Mouse (Mus musculus): ENCODE results near the gene Rtel1. TPM values are rescaled to one million over a fixed set of nuclear protein-coding genes. Genes with fewer than 3 reads are reported as not detected.

The Rtel1 gene
- 10 to 100 TPM; 24.7 to 26.6 TPM for total RNA-seq (2023)

GRCm38 (mm10) chr2:181319248-181320102 is at the start of gene Rtel1:
Gene Rtel1 (plus strand): TSS chr2:181319739.

GRCm38 (mm10) chr2:181287958-181288350 is 31.6 kb upstream of the Rtel1 start, which contains the start of gene Gmeb2:
Gene Gmeb2 (minus strand): TSS chr2:181288035.

GRCm38 (mm10) chr2:181314080-181314810 is 5.3 kb upstream of the Rtel1 start, which contains the start of gene Stmn3:
Gene Stmn3 (minus strand): TSS chr2:181314500.

DNA sequence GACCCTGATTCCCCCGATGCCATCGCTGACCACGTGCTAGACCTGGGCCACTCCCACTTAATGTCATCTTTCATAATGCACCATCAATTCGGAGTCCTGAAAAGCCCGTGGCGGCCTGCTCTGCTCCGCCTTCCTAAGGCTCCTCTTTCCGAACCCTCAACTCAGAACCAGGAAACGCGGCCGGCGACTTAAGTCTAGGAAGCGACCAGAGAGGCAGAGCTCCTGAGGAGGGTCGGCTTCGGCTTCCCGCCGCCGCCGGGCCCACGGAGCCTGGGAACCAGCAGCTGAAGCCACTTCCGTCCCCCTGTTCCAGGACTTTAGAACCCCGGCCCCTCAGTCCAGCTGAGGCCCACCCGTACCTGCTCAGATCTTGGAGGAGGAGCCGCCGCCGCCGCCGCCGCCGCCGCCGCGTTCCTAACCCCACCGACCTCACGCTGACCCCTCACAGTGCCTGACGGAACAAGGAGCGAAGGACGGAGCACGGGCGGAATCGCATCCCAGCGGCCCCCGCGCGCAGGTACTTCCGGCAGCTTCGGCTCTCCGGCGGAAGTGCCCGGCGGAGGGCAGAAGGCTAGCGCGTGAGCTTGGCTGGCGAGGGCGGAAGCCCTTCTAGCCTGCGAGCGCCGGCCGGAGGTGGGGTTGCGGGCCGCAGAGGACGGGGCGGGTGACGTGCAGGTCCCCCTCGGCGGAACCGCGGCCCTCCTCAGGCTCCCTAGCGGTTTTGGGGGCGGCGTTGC is 45.5 kb downstream of the Rtel1 start, which contains the start of the genes Zgpat and Arfrp1:
Gene Zgpat, plus strand, starts transcription at position 69 of the 737 bp plus-strand sequence.
Gene Arfrp1, minus strand, starts transcription at position 545 of the 737 bp plus-strand sequence.

GRCm38 (mm10) chr2:181379778-181380177 is 60.2 kb downstream of the Rtel1 start, which contains the start of gene Lime1:
Gene Lime1 (plus strand): TSS chr2:181380078.

Other genes with a start within 250 kb of the Rtel1 start
- gene Kcnq2, start 184.4 kb upstream of the Rtel1 start, total RNA-seq (2023): not detected
- not detected for gene Eef1a2, start 162.7 kb upstream of the Rtel1 start, total RNA-seq (2023)
- gene Ppdpf, start 132.5 kb upstream of the Rtel1 start, total RNA-seq (2023): 10 to 100 TPM; 61.3 to 68.4 TPM
- gene Ptk6, start 117.0 kb upstream of the Rtel1 start, total RNA-seq (2023): under 1 TPM in 1 of 2 experiments, not detected in 1; 0.34 TPM
- gene Srms, start 106.6 kb upstream of the Rtel1 start, total RNA-seq (2023): not detected
- gene Fndc11, start 99.7 kb upstream of the Rtel1 start, total RNA-seq (2023): not detected
- 10 to 100 TPM; 57.6 to 57.7 TPM for gene Helz2, start 77.7 kb upstream of the Rtel1 start, total RNA-seq (2023)
- 10 to 100 TPM; 26.5 to 28.5 TPM for gene Gmeb2, start 31.7 kb upstream of the Rtel1 start, total RNA-seq (2023)
- not detected for gene Stmn3, start 5.2 kb upstream of the Rtel1 start, total RNA-seq (2023)
- gene Zgpat, start 45.2 kb downstream of the Rtel1 start, total RNA-seq (2023): 10 to 100 TPM; 39.2 to 39.5 TPM
- gene Arfrp1, start 45.7 kb downstream of the Rtel1 start, total RNA-seq (2023): 10 to 100 TPM; 54.3 to 60.9 TPM
- 10 to 100 TPM; 23.7 to 30.1 TPM for gene Lime1, start 60.3 kb downstream of the Rtel1 start, total RNA-seq (2023)
- gene Zbtb46, start 139.7 kb downstream of the Rtel1 start, total RNA-seq (2023): 1 to 10 TPM; 6.2 to 8.5 TPM
- not detected for gene Abhd16b, start 173.5 kb downstream of the Rtel1 start, total RNA-seq (2023)
- gene Tpd52l2, start 177.4 kb downstream of the Rtel1 start, total RNA-seq (2023): 10 to 100 TPM; 77.9 to 80.4 TPM
- gene Dnajc5, start 200.7 kb downstream of the Rtel1 start, total RNA-seq (2023): 10 to 100 TPM; 93.9 to 98.2 TPM